Mouse (Mus musculus): Measurements from ENCODE around the gene Hspa1l.

- TF ChIP-seq CTCF (IDR thresholded peaks at IDR 0.05; ENCODE audit: extremely low read depth, insufficient read depth, low read length) (no peak), POLR2A (IDR thresholded peaks at IDR 0.05; ENCODE audit: extremely low read depth, insufficient read depth, low read length) (no peak)
Observed at GRCm38 (mm10) chr17:34956340-34956739, 16.2 kb upstream of the Hspa1l start.
